Mouse (Mus musculus): Measurements from ENCODE around the gene Gm10226. TPM values are rescaled to one million over a fixed set of nuclear protein-coding genes. Genes with fewer than 3 reads are reported as not detected.
"Not testable (repeated sequence)": the region's sequence is repeated elsewhere in the genome, so short reads cannot be mapped to it uniquely, and the experiment has no call there.

The Gm10226 gene
- total RNA-seq (2021), result 1 to 10 TPM; 6.5 to 9.0 TPM

GRCm38 (mm10) chr17:21691560-21691959, at the start of gene Gm10226:
TSS of gene Gm10226 (plus strand) at chr17:21691860.
- intact Hi-C loops (cut with DNase I), result no loop called here
- no peak for DNase-seq (ENCODE audit: low spot score in 2 of 2)

- intact Hi-C loops (cut with DNase I), result loop anchor here (1.0 kb wide), 1 partner anchor 29 kb away; no protein-coding TSS in a partner anchor
Measured at GRCm38 (mm10) chr17:21648791-21649190, 42.9 kb upstream of the Gm10226 start.

DNA sequence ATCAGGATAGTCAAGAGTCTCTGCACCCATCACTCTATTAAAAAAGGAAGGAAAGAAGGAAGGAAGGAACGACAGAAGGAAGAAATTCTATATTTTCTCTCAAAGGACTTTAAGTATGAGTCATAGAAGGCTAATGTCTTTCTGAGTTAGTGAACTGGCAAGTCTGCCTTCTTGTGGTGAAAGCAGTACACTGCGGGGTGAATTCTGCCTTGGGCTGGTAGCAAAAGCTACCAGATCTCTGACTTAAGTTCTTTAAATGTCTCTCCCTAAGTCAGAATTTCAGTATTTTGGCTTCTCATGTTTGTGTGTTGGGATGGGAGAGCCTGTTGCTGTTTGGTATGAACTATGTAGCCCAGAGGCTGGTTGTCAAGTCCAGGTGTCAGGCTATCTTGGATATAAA, 41.7 kb upstream of the Gm10226 start:
- intact Hi-C loops (cut with DNase I), result no loop called here
- no peak for DNase-seq (ENCODE audit: low spot score in 2 of 2)

More at GRCm38 (mm10) chr17:21648791-21649190, 42.9 kb upstream of the Gm10226 start:
- no peak for DNase-seq (ENCODE audit: low spot score in 2 of 2)

- DNase-seq (ENCODE audit: low spot score in 2 of 2), result peak; percentile 59 to 64
- intact Hi-C loops (cut with DNase I), result not testable (repeated sequence)
Measured at GRCm38 (mm10) chr17:21650364-21650907, 41.2 kb upstream of the Gm10226 start, which contains the start of gene Zfp983. TSS of gene Zfp983 (plus strand) at chr17:21650624.

DNA sequence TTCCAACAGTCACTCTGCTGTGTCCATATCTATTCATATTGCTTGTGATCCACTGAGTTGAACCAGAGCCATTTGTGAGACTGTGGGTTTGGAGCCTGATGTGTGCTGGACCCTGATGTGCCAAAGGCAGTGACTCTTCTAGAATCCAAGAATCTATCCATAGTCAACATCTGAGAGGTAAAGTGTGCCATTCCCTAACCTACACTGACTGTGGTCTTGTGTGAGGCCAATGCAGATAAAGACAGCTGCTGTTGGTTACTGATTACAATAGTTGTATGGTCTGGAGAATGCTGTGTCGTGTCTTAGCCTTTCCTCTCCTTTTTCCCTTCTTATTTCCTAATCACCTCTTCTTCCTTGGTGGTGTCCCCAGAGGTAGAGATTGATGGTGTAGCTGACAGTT, 12.8 kb upstream of the Gm10226 start:
- DNase-seq (ENCODE audit: low spot score in 2 of 2); intact Hi-C loops (cut with DNase I): not testable (repeated sequence)

DNA sequence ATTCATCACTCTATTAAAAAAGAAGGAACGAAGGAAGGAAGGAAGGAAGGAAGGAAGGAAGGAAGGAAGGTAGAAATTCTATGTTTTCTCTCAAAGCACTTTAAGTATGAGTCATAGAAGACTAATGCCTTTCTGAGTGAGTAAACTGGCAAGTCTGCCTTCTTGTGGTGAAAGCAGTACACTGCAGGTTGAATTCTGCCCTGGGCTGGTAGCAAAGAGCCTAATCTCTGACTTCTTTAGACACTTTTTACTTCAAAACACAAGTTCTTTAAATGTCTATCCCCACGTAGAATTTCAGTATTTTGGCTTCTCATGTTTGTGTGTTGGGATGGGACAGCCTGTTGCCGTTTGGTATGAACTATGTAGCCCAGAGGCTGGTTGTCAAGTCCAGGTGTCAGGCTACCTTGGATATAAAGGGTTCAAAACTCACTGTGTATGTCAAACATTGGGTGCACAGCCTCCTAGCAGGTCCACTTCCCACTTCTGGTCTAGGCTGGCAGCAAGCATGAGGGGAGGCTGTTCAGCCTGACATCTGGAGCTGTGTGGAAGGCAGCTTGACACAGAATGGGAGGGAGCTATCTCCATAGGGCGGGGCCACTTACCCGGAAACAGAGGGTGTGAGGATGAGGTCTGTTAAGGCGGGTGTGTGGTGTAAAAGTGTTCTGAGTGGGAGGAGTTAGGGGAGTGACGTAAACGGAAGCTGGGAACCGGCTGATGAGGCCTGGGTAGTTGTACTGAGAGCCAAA, 12.2 kb upstream of the Gm10226 start:
- intact Hi-C loops (cut with DNase I), result no loop called here
- DNase-seq (ENCODE audit: low spot score in 2 of 2), result peak; percentile 75 to 81

GRCm38 (mm10) chr17:21680019-21680376, 11.7 kb upstream of the Gm10226 start:
- intact Hi-C loops (cut with DNase I); DNase-seq (ENCODE audit: low spot score in 2 of 2): not testable (repeated sequence)

DNA sequence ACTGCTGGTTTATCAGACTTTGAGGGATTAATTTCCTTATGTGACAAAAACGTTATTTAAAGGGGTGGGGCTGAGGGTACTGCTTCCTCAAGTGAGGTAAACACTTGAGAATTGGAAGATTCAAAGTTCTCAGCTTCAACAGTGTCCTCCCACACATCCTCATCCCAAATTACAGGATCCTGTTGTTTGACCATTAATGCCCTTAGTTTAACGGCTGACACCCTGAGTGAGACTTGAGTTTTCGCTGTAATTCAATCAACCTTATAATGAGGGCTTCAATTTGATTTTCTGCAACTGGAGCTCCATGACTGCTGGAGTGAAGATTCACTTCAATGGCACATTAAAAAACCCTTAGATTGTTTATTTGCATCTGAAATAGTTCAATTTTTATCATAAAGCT, 1.7 kb downstream of the Gm10226 start:
- no peak for DNase-seq (ENCODE audit: low spot score in 2 of 2)
- intact Hi-C loops (cut with DNase I), result loop anchor here (2.0 kb wide), 1 partner anchor 31 kb away; no protein-coding TSS in a partner anchor

DNA sequence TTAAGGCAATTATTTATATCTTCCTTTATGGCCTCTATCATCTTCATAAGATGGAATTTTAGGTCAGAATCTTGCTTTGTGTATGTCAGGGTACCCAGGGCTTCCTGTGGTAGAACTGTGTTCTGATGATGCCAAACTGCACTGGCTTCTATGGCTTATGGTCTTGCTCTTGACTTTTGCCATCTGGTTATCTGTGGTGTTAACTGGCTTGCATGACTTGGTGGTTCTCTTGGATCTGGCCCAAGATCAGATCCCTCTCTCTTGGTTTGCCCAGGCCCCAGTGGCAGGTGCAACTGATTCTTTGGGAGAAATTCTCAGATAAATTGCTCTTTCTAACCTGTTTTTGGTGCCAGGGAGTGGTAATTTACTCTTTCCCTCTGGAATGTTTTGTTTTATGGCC, 4.4 kb downstream of the Gm10226 start:
- no peak for DNase-seq (ENCODE audit: low spot score in 2 of 2)
- intact Hi-C loops (cut with DNase I), result no loop called here

DNA sequence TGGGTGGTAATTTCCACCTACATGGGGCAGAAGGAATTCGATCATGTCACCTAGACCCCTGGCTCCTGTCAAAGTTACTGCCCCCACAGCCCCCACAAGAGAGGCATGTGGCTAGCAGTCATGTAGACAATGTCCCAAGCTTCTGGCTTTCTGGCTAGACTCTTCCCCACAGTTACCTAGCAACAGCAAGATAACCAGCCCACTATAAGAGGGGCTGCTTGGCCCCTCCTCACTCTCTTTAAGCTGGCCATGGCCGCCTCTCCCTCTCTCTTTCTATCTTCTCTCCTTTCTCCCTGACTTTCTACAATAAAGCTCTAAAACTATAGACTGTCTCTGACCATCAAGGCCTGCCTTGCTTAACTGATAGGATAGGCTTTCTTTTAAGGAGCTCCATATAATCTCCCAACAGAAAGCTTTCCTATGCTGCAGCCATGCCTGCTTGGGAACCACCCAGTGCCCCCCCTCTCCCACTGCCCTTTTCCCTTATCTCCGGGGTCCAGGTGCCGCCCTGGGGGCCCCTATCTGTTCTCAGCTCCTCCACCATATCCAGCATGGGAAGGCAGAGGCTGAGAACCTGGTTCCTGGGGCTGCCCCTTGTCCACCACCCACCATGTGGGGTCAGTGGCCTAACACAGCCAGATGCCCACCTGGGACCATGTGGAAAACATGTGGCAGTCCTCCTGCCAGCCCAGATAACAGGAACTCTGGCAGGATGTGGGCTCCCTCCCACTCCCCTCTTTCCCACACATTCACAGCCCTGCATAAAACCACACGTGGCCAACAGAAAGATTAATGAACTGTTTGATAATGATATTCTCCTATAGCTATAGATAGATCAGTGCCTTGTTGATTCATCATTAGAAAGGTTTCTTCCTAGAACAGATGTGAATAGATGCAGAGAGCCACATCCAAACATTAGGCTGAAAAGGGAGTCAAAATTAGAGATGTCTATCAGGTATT, 10.9 kb downstream of the Gm10226 start:
- no peak for DNase-seq (ENCODE audit: low spot score in 2 of 2)
- intact Hi-C loops (cut with DNase I), result no loop called here

DNA sequence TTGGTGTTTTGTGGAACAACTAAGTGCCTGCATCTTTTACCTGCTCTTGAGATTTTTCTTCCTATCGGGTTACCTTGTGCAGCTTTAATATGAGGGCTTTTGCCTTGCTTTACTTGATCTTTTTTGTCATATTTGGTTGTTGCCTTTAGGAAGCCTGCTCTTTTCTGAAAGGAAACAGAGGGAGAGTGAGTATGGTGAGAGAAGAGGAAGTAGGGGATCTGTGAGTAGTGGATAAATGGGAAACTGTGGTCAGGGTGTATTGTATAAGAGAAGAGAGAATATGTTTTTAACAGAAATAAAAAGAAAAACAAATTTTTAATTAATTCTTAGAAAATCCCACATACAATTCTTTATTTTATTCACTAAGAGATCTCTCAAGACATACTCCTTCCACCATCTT, 11.8 kb downstream of the Gm10226 start:
- DNase-seq (ENCODE audit: low spot score in 2 of 2), result no peak
- intact Hi-C loops (cut with DNase I), result no loop called here

GRCm38 (mm10) chr17:21707343-21707996, 15.8 kb downstream of the Gm10226 start, which contains the start of gene Zfp760:
TSS of gene Zfp760 (plus strand) at chr17:21707741.
- DNase-seq (ENCODE audit: low spot score in 2 of 2), result peak; percentile 78 to 79
- intact Hi-C loops (cut with DNase I), result no loop called here

GRCm38 (mm10) chr17:21708401-21708800, 16.7 kb downstream of the Gm10226 start:
- intact Hi-C loops (cut with DNase I), result no loop called here
- DNase-seq (ENCODE audit: low spot score in 2 of 2), result no peak

DNA sequence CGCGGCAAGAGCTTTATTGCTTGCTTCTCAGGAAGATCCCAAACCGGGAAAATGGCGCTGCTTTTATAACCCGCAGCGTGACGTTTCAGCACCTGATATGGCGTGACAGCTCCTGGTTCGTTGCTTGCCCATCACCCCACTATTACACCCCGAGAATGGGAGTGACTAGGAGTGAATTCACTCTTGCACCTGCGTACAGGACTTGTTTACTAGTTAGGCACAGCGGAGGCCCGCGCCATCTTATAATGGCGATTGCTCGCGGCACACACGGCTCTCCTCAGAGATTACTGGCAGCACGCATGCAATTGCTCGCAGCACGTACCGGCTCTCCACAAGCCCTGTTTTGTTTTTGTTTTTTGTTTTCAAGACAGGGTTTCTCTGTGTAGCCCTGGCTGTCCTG, 38.8 kb downstream of the Gm10226 start, which contains the start of gene Zfp229:
Gene Zfp229 (plus strand): TSS at position 301 of the 400 bp plus-strand sequence.
- DNase-seq (ENCODE audit: low spot score in 2 of 2); intact Hi-C loops (cut with DNase I): not testable (repeated sequence)

DNA sequence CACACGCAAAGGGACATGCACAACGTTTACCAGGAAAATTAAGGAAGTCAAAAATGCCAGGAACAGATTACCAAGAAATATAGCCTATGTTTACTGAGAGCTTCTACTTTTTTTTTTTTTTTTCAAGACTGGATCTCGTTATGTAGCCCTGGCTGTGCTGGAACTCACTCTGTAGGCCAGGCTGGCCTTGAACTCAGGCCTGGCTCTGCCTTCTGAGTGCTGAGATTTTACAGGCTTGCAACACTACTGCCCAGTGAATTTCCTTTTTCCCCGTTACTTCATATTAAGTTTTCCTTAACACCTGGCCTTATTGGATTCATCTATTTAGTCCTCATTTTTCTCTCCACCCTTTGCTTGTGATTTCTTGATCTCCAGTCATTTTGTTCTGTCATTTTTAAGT, 41.4 kb downstream of the Gm10226 start:
- no peak for DNase-seq (ENCODE audit: low spot score in 2 of 2)
- intact Hi-C loops (cut with DNase I), result no loop called here

DNA sequence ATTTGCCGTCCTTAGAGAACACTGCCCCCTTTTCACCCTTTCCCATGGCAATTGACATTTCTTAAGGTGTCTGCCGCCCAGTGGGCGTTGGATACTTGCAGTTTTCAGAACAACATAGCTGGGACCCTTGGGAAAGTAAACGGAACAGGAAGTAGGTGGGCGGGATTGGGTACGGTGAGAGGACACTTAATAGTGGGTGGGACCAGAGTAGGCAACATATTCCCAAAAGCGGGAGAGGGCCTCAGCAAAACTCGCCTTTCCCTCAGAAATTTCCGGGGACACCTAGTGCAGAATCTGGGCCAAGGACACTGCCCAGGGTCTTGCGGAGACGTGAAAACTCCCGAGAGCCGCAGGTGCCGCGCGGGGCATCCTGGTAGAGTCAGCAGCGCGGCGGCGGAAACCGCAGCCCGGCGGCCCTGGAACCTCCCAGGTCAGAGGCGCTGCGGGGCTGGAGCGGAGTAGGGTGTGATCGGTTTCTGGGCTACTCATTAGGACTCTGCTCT, 41.9 kb downstream of the Gm10226 start:
- intact Hi-C loops (cut with DNase I), result no loop called here
- peak; percentile 46 to 69 for DNase-seq (ENCODE audit: low spot score in 2 of 2)
